Mouse (Mus musculus): ENCODE measurements around the gene Cask. TPM values are rescaled to one million over a fixed set of nuclear protein-coding genes. Genes with fewer than 3 reads are reported as not detected.
A peak's percentile ranks its signal among the peaks of the same experiment; 100 is the strongest.

The Cask gene
- total and polyA plus RNA-seq, 3 experiments, result 9.4 to 13.3 TPM; not detected in 1

- Histone ChIP-seq H3K79me2 (ENCODE audit: control insufficient read depth, insufficient read depth, low read length, poor library complexity) (no peaks in the 10 kb centered on the region), H3K9ac (ENCODE audit: control insufficient read depth, low read depth, low read length, poor library complexity, severe bottlenecking) (no peak overlapping the region), H3K27ac (ENCODE audit: control insufficient read depth, low read depth, low read length) (no peak overlapping the region), H3K36me3 (ENCODE audit: control insufficient read depth in 1 of 2, insufficient read depth in 2 of 2, low read length in 2 of 2) (peaks cover 0 to 21% of the 10 kb centered on the region in 2 experiments; a peak in 2 of 4 replicates), H3K4me3 (ENCODE audit: control insufficient read depth in 1 of 2, insufficient read depth in 1 of 2, low read depth in 2 of 2, low read length in 2 of 2) (no peak overlapping the region), H3K27me3 (ENCODE audit: control insufficient read depth in 1 of 2, insufficient read depth in 2 of 2, low read length in 2 of 2) (no peaks in the 10 kb centered on the region), H3K4me1 (ENCODE audit: control insufficient read depth in 1 of 2, insufficient read depth in 2 of 2, low read length in 2 of 2) (peaks cover 15 to 32% of the 10 kb centered on the region in 2 experiments), H3K9me3 (replicated peaks; ENCODE audit: insufficient read depth, low read length) (no peaks in the 10 kb centered on the region)
- no peak for DNase-seq (ENCODE audit: low read depth, low spot score)
- TF ChIP-seq MAX (IDR thresholded peaks at IDR 0.05; ENCODE audit: low read length) (no peak), POLR2AphosphoS2 (IDR thresholded peaks at IDR 0.05; ENCODE audit: low read length) (no peak), ZNF384 (IDR thresholded peaks at IDR 0.05; ENCODE audit: low read depth, low read length) (no peak), USF2 (IDR thresholded peaks at IDR 0.05; ENCODE audit: borderline replicate concordance in 1 of 2, insufficient read depth in 1 of 2, low read depth in 1 of 2, low read length in 2 of 2) (no peak), CTCF (IDR thresholded peaks at IDR 0.05 in 2 of 3, conservative IDR thresholded peaks at IDR 0.05 in 1 of 3; ENCODE audit: control insufficient read depth in 1 of 3, insufficient read depth in 1 of 3, low read depth in 2 of 3, low read length in 3 of 3, poor library complexity in 1 of 3, severe bottlenecking in 1 of 3) (no peak), TCF12 (IDR thresholded peaks at IDR 0.05; ENCODE audit: low read depth, low read length) (no peak), ELF1 (IDR thresholded peaks at IDR 0.05; ENCODE audit: low read depth, low read length) (no peak), ZMIZ1 (IDR thresholded peaks at IDR 0.05; ENCODE audit: low read depth, low read length) (no peak), RCOR1 (IDR thresholded peaks at IDR 0.05; ENCODE audit: low read depth, low read length) (no peak), GABPA (IDR thresholded peaks at IDR 0.05; ENCODE audit: low read depth, low read length) (no peak), MYC (IDR thresholded peaks at IDR 0.05; ENCODE audit: low read depth, low read length) (no peak), MXI1 (IDR thresholded peaks at IDR 0.05; ENCODE audit: low read depth, low read length) (no peak)
Observed at GRCm38 (mm10) chrX:13490941-13491340, 360.2 kb downstream of the Cask start.

- Histone ChIP-seq H3K27me3 (ENCODE audit: control insufficient read depth in 1 of 2, insufficient read depth in 2 of 2, low read length in 2 of 2) (no peaks in the 10 kb centered on the region), H3K9ac (ENCODE audit: control insufficient read depth, low read depth, low read length, poor library complexity, severe bottlenecking) (no peak overlapping the region), H3K79me2 (ENCODE audit: control insufficient read depth, insufficient read depth, low read length, poor library complexity) (no peaks in the 10 kb centered on the region), H3K36me3 (ENCODE audit: control insufficient read depth in 1 of 2, insufficient read depth in 2 of 2, low read length in 2 of 2) (peaks cover 0 to 11% of the 10 kb centered on the region in 2 experiments; a peak in 2 of 4 replicates), H3K4me3 (ENCODE audit: control insufficient read depth in 1 of 2, insufficient read depth in 1 of 2, low read depth in 2 of 2, low read length in 2 of 2) (no peak overlapping the region), H3K9me3 (replicated peaks; ENCODE audit: insufficient read depth, low read length) (no peaks in the 10 kb centered on the region), H3K27ac (ENCODE audit: control insufficient read depth, low read depth, low read length) (no peak overlapping the region), H3K4me1 (ENCODE audit: control insufficient read depth in 1 of 2, insufficient read depth in 2 of 2, low read length in 2 of 2) (peaks cover 4 to 22% of the 10 kb centered on the region in 2 experiments; a peak in 3 of 4 replicates)
- DNase-seq (ENCODE audit: low read depth, low spot score), result no peak
- peak; percentile 6; the same call in 1 of the 2 replicates for TF ChIP-seq BHLHE40 (IDR thresholded peaks at IDR 0.05; ENCODE audit: borderline replicate concordance, low read depth, low read length)
- TF ChIP-seq TCF12 (IDR thresholded peaks at IDR 0.05; ENCODE audit: low read depth, low read length), result no peak
- no peak for TF ChIP-seq HCFC1 (IDR thresholded peaks at IDR 0.05; ENCODE audit: low read depth, low read length)
- peak; percentile 38 to 54 for TF ChIP-seq EP300 (IDR thresholded peaks at IDR 0.05; ENCODE audit: low read depth in 1 of 2, low read length in 2 of 2)
Observed at GRCm38 (mm10) chrX:13489761-13490160, 361.4 kb downstream of the Cask start.
